Mouse (Mus musculus) forebrain, embryonic 13.5 days (tissue): ENCODE measurements around the gene Ciao2a. TPM values are rescaled to one million over a fixed set of nuclear protein-coding genes. Genes with fewer than 3 reads are reported as not detected.

Experiments
- ATAC-seq: fragments of 200-750 bp; cut with Nextera tagmentation; 2 replicates; pipeline ENCODE4 v1.8.0; 2017
- H3K27ac ChIP-seq: fragments of 300-500 bp; sonication (generic); 2 replicates; pipeline ENCODE4 v1.5.1; 2015; ENCODE audit warnings: inconsistent platforms, mild to moderate bottlenecking, moderate library complexity
- H3K27me3 ChIP-seq: fragments of 300-500 bp; sonication (generic); 2 replicates; pipeline ENCODE4 v1.6.1; 2015; ENCODE audit warnings: mild to moderate bottlenecking, inconsistent platforms
- H3K36me3 ChIP-seq: fragments of 300-500 bp; sonication (generic); 2 replicates; pipeline ENCODE4 v1.6.1; 2015; ENCODE audit warnings: mild to moderate bottlenecking, inconsistent platforms; ENCODE audit not compliant: poor library complexity, severe bottlenecking
- H3K4me1 ChIP-seq: fragments of 300-500 bp; sonication (generic); 2 replicates; pipeline ENCODE4 v1.6.1; 2015; ENCODE audit warnings: inconsistent platforms
- H3K4me2 ChIP-seq: fragments of 300-500 bp; sonication (generic); 2 replicates; pipeline ENCODE4 v1.6.1; 2015; ENCODE audit warnings: inconsistent platforms, mild to moderate bottlenecking, moderate library complexity
- H3K4me3 ChIP-seq: fragments of 300-500 bp; sonication (generic); 2 replicates; pipeline ENCODE4 v1.5.1; 2015; ENCODE audit warnings: mild to moderate bottlenecking, inconsistent platforms
- H3K9ac ChIP-seq: fragments of 300-500 bp; sonication (generic); 2 replicates; pipeline ENCODE4 v1.6.1; 2015; ENCODE audit warnings: mild to moderate bottlenecking, inconsistent platforms
- H3K9me3 ChIP-seq: fragments of 300-500 bp; sonication (generic); replicated peaks from 2 replicates; pipeline ENCODE4 v1.6.1; 2016; ENCODE audit warnings: inconsistent platforms
- WGBS: fragments of 180-500 bp; shearing (Covaris S2); methylation state at CpG from one replicate; pipeline ENCODE4 v1.1.7; 2015; 5-methylcytosine and 5-hydroxymethylcytosine counted together
- polyA plus RNA-seq: library from polyadenylated mRNA; unstranded; fragments of >200 nt; fragmentation: Nextera tagmentation; extraction: Ambion mirVana; gene quantifications from 2 replicates; pipeline ENCODE4 v1.2.1, GENCODE M21; 2015

Gene Ciao2a
- polyA plus RNA-seq, 1 experiment from 2014 or later = 139 TPM

DNA sequence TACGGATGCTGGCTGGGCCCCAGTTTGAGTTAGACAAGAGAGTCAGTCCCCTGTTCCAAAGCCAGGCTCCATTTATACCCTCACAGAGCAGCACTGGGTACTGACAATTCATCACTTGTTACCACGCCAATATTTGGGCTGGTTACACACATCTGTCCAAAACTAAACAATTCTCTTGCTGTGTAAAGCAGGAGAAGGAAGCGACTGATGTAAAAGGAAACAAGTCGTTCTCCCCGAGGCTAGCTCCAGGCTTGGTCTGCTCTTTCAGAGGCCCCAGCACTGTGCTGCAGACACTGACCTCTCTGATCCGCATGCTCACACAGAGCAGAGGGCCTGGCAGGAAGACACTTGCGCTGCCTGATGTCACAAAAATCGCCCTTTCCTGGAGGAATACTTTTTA is 24.8 kb upstream of the Ciao2a start:
- H3K9ac ChIP-seq = no peak overlapping the region
- ATAC-seq = no peak
- peaks cover 80% of the 10 kb centered on the region for H3K36me3 ChIP-seq
- no peak overlapping the region for H3K4me3 ChIP-seq
- H3K27me3 ChIP-seq = no peaks in the 10 kb centered on the region
- no peak overlapping the region for H3K4me2 ChIP-seq
- WGBS = 86% methylated on average over 8 of the region's 8 CpGs
- no peak overlapping the region for H3K27ac ChIP-seq
- H3K9me3 ChIP-seq = no peaks in the 10 kb centered on the region
- H3K4me1 ChIP-seq = no peaks in the 10 kb centered on the region

DNA sequence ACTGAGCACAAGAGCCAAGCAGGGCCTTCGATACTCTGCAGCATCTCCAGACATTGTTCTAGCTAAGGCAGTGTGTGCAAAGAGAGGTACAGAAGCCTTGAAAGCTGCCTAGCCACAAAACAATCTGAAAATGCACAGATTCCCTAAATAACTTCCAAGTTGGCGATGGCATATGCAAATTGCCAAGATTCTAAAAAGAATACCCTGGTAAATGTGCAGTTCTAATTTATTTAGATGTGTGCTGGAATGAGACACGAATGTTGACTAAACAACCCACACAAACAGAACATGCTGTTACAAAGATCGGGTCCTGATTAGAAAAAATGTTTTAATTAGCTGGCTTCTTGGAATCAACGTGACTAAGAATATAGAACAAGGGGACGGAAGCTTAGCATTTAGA is 23.7 kb upstream of the Ciao2a start:
- Histone ChIP-seq H3K9ac (no peak overlapping the region), H3K4me1 (no peaks in the 10 kb centered on the region), H3K36me3 (peaks cover 81% of the 10 kb centered on the region), H3K4me3 (no peak overlapping the region), H3K9me3 (no peaks in the 10 kb centered on the region), H3K27ac (no peak overlapping the region), H3K4me2 (no peak overlapping the region), H3K27me3 (no peaks in the 10 kb centered on the region)
- no peak for ATAC-seq
- WGBS = 90% methylated on average over 6 of the region's 6 CpGs

DNA sequence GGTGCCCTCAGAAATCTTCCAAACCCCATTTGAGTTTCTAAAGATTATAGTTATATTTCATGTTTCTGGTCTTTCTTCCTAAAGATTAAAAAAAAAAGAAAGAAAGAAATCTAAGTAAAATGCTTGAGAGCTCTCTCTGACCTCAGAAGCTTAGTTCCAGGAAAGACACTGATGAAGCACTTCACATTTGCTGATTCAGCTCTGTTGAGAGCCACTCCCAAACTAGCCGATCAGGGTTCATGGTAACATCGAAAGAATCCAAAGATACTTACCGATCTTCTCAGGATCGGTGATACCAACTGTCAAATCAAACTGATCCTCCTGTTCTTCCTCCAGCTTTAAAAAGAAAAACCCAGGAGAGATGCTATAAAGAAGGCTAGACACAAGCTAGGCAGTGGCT is 21.8 kb upstream of the Ciao2a start:
- Histone ChIP-seq H3K4me2 (no peak overlapping the region), H3K27ac (no peak overlapping the region), H3K9ac (no peak overlapping the region), H3K36me3 (peaks cover 84% of the 10 kb centered on the region), H3K4me1 (no peaks in the 10 kb centered on the region), H3K4me3 (no peak overlapping the region), H3K9me3 (no peaks in the 10 kb centered on the region), H3K27me3 (no peaks in the 10 kb centered on the region)
- 96% methylated on average over 4 of the region's 4 CpGs for WGBS
- no peak for ATAC-seq

DNA sequence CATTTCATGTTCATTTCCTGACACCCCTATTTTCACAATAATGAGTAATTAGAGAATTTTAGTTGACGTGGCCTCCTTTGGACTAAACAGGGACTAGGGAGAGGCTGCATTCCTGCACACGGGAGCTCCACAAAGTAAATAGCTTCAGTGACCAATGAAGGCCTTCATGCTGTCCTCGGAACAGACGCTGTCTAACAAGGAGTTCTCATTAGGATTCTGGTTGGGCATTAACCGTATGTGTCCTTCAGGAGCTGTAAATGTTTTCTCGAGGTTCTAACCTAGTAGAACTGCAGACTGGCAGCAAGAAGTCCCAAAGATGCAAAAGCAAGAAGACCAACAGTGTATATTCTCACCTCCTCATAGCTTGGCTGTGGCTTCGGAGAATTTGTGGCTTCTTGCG is 21.2 kb upstream of the Ciao2a start:
- Histone ChIP-seq H3K27me3 (no peaks in the 10 kb centered on the region), H3K9ac (no peak overlapping the region), H3K36me3 (peaks cover 82% of the 10 kb centered on the region), H3K27ac (no peak overlapping the region), H3K9me3 (no peaks in the 10 kb centered on the region), H3K4me3 (no peak overlapping the region), H3K4me1 (peaks cover 3% of the 10 kb centered on the region; the same call in 1 of the 2 replicates), H3K4me2 (no peak overlapping the region)
- ATAC-seq = no peak
- 88% methylated on average over 8 of the region's 8 CpGs for WGBS

DNA sequence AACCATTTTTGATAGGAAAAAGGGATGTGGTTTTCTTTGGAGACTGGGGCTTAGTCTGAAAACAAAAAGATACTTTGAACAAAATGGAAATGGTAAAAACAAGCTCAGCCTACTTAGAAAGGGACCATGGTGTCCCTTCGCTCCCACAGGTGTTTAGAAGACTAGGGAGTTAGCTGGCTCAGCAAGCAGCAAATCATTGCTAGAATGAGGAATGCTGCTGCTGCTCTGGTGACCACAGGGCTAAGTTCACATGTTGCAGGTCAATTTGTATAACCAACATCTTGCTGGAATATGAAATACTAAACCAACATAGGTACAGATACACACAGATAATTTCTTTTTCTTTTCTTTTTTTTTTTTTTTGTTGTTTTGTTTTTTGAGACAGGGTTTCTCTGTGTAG is 16.8 kb upstream of the Ciao2a start:
- Histone ChIP-seq H3K4me3 (no peak overlapping the region), H3K9me3 (no peaks in the 10 kb centered on the region), H3K36me3 (peaks cover 56% of the 10 kb centered on the region), H3K4me2 (no peak overlapping the region), H3K27me3 (no peaks in the 10 kb centered on the region), H3K27ac (no peak overlapping the region), H3K4me1 (peaks cover 13% of the 10 kb centered on the region), H3K9ac (no peak overlapping the region)
- WGBS = 94% methylated on average over 1 of the region's 1 CpGs
- no peak for ATAC-seq

DNA sequence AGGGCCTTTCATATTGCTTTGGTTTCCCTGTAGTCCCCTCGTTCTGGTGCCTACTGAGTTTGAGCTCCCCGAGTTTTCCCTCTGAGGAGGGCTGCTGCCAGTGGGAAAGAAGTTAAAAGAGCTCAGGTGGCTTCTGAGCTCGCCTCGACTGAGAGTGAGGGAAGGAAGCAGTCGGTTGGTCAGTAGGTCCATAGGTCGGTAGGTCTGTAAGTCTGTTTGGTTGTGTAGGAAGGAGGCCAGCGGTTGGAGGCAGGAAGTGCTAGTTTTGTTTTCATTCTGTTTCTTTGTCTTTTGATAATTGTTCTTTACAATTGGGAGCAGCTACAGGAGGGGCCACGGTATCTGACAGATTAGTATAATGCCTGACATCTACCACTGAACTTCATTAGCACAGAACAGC is 16.3 kb upstream of the Ciao2a start:
- H3K36me3 ChIP-seq = peaks cover 53% of the 10 kb centered on the region
- H3K27ac ChIP-seq = peak overlapping the region; percentile 65
- no peak for ATAC-seq

DNA sequence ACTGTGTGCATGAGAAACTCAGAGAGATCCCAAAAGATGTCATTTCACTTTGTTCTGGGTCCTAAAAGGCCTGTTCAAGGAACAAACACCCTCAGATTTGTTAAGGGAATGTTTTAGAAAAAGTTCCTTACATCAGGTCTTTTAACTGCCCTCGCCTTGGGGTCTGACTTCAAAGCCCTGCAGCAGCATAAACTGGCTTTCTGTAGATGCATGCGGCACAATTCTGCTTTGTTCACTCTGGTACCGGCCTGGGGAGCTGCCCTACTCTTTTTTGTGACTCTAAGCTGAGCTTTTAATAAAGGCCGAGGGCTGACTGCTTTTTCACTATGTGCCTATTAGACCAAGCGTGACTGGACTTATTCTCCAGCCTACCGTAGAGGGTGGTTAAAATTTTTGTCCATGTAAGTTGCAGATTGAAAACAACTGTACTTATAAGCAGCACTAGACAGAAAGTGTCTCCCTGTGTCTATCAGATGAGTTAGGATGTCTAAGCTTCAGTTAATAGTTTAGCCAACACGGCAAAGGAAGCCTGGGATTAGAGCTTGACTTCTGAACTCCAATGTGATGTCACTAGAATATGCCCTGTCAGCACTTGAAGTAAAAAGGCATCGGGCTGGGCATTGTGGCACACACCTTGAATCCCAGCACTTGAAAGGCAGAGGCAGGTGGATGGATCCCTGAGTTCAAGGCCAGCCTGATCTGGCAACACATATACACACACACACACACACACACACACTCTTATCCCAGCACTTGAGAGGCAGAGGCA is 15.6 kb upstream of the Ciao2a start:
- WGBS = 11% methylated on average over 8 of the region's 8 CpGs
- ATAC-seq = no peak

More for the DNA sequence above, 16.3 kb upstream of the Ciao2a start:
- peaks cover 13% of the 10 kb centered on the region for H3K4me1 ChIP-seq
- H3K9ac ChIP-seq = 0 out of 2 replicates have a peak overlapping the region, but pooled peaks have one; percentile 30
- H3K27me3 ChIP-seq = no peaks in the 10 kb centered on the region
- H3K9me3 ChIP-seq = no peaks in the 10 kb centered on the region
- 0 out of 2 replicates have a peak overlapping the region, but pooled peaks have one; percentile 10 for H3K4me2 ChIP-seq
- WGBS = 19% methylated on average over 8 of the region's 8 CpGs
- no peak overlapping the region for H3K4me3 ChIP-seq

DNA sequence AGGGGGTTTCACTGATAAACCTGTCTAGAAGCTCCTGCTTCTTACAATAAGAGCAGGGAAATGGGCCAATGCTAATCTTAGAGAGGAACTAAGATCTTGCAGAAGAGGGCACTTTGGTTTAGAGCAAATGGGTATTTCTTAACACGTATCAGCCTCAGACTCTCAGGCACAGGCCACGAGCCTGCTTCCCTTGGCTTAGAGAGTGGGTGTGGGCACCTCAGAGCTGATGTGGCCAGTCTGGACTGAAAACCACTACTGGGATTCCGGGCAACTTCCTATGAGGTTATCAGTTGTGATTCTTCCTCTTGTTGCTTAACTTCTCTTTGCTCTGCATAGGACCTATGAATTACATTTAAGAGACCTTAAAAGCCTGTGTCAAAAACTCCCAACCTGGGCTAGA is 12.1 kb upstream of the Ciao2a start:
- Histone ChIP-seq H3K9ac (no peak overlapping the region), H3K4me3 (no peak overlapping the region), H3K9me3 (no peaks in the 10 kb centered on the region), H3K4me2 (no peak overlapping the region), H3K4me1 (peaks cover 18% of the 10 kb centered on the region), H3K36me3 (peaks cover 21% of the 10 kb centered on the region), H3K27me3 (no peaks in the 10 kb centered on the region), H3K27ac (no peak overlapping the region)
- ATAC-seq = no peak
- WGBS = 97% methylated on average over 3 of the region's 3 CpGs

More for the DNA sequence above, 15.6 kb upstream of the Ciao2a start:
- H3K9me3 ChIP-seq = no peaks in the 10 kb centered on the region
- peak overlapping the region; percentile 30; the same call in 1 of the 2 replicates for H3K9ac ChIP-seq
- H3K4me1 ChIP-seq = peaks cover 13% of the 10 kb centered on the region
- 0 out of 2 replicates have a peak overlapping the region, but pooled peaks have one; percentile 10 for H3K4me2 ChIP-seq
- peaks cover 50% of the 10 kb centered on the region for H3K36me3 ChIP-seq
- no peak overlapping the region for H3K4me3 ChIP-seq
- H3K27ac ChIP-seq = peak overlapping the region; percentile 65
- no peaks in the 10 kb centered on the region for H3K27me3 ChIP-seq

DNA sequence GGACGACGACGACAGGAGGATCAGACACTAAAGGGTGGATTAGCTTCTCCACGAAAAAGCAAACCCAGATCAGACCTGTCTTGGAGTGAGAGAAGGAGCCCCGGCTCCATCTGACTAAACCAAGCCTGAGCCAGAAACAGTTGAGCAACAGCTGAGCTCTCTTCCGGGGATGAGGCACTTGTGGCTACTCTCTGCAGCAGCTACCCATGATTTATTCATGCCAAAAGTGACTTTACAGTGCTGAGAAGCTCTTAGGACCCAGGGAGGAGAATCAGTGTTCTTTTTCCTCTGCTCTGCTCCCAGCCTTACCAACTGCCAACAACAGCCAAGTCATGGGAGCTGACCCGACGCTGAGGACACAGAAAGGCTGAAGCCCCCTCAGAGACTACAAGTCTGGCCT is 9.5 kb upstream of the Ciao2a start:
- Histone ChIP-seq H3K9me3 (no peaks in the 10 kb centered on the region), H3K9ac (no peak overlapping the region), H3K27ac (no peak overlapping the region), H3K4me2 (no peak overlapping the region), H3K4me3 (no peak overlapping the region), H3K36me3 (peaks cover 21% of the 10 kb centered on the region), H3K27me3 (no peaks in the 10 kb centered on the region), H3K4me1 (peaks cover 23% of the 10 kb centered on the region; the same call in 1 of the 2 replicates)
- no peak for ATAC-seq
- WGBS = 65% methylated on average over 8 of the region's 8 CpGs

DNA sequence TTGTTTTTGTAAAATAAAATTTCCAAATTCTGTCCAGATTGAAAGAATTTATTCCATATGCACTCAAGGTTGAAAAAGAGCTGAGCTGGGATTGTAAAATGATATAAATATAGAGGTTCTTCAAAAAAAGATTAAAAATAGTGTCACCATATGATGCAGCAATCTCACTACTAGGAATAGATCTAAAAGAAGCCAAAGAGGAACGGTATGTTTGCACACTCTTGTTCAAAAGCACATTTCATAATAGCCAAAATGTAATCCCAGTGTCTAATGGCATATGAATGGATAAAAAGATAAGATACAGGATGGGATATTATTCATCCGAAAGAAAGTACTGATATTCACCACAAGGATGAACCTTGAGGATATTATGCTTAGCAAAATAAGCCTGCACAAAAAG is 6.9 kb upstream of the Ciao2a start:
- Histone ChIP-seq H3K4me1 (peaks cover 36% of the 10 kb centered on the region), H3K36me3 (peaks cover 7% of the 10 kb centered on the region; the same call in 1 of the 2 replicates), H3K27ac (no peak overlapping the region), H3K4me3 (no peak overlapping the region), H3K9me3 (no peaks in the 10 kb centered on the region), H3K4me2 (no peak overlapping the region), H3K9ac (no peak overlapping the region), H3K27me3 (no peaks in the 10 kb centered on the region)
- no peak for ATAC-seq
- 99% methylated on average over 2 of the region's 2 CpGs for WGBS

DNA sequence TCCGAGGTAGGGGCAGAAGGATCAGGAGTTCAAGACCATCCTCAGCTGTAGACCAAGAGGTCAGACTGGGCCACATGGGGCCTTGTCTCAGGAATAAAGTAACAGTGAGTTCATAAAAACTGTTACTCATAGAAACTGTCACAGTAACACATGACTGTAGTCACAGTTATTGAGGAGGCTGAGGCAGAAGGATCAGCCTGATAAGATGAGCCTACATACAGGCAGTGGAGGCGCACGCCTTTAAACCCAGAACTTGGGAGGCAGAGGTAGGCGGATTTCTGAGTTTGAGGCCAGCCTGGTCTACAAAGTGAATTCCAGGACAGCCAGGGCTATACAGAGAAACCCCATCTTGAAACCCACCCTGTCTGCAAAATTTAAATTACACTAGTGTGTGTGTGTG is 6.3 kb upstream of the Ciao2a start:
- WGBS = 94% methylated on average over 4 of the region's 4 CpGs

DNA sequence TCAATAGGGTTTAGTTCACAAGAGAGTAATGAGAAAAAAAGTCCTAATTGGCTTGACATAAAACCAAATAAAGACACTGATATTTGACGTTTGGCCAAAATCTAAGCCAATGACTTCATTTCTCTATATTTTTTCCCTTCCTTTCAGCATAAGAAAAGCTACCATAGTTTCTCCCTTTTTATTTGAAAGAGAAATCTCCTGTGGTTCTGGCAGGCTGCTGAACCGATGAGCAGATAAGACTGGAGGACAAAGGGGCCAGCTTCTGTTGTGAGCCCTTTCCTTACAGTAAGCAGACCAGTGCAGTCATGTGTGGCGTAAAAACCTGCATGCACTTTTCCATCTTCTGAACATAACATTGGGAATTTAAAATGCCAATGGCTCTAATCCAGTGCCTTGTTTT is 5.5 kb upstream of the Ciao2a start:
- Histone ChIP-seq H3K4me3 (no peak overlapping the region), H3K36me3 (no peaks in the 10 kb centered on the region), H3K9me3 (no peaks in the 10 kb centered on the region), H3K27me3 (no peaks in the 10 kb centered on the region), H3K9ac (no peak overlapping the region), H3K27ac (peak overlapping the region; percentile 59), H3K4me1 (peaks cover 45% of the 10 kb centered on the region), H3K4me2 (no peak overlapping the region)
- no peak for ATAC-seq
- 63% methylated on average over 3 of the region's 3 CpGs for WGBS

More for the DNA sequence above, 6.3 kb upstream of the Ciao2a start:
- no peak overlapping the region for H3K27ac ChIP-seq
- H3K4me2 ChIP-seq = no peak overlapping the region
- no peak for ATAC-seq
- H3K27me3 ChIP-seq = no peaks in the 10 kb centered on the region
- H3K4me3 ChIP-seq = no peak overlapping the region
- H3K4me1 ChIP-seq = peaks cover 37% of the 10 kb centered on the region
- H3K9ac ChIP-seq = no peak overlapping the region
- H3K36me3 ChIP-seq = peaks cover 4% of the 10 kb centered on the region; the same call in 1 of the 2 replicates
- H3K9me3 ChIP-seq = no peaks in the 10 kb centered on the region

DNA sequence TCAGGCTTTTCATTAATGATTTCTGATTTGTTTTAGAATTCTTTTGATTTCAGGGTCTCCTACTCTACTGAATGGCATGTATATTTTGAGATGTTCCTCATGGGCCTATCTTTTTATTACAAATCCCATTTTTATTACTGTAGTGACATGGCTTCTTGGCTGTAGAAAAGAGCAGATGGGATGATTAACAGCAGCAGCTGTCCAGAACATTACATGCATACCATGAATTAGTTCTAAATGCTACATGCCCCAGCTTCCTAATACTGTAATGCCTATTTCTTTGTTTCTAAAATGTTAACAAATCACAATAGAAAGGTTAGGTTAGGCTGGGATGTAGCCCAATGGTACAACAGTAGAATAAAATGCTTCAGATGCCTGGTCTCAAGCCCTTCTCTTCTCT is 5.0 kb upstream of the Ciao2a start:
- no peak for ATAC-seq
- no peaks in the 10 kb centered on the region for H3K36me3 ChIP-seq

More for the DNA sequence above, 5.0 kb upstream of the Ciao2a start:
- no peaks in the 10 kb centered on the region for H3K27me3 ChIP-seq
- H3K9me3 ChIP-seq = no peaks in the 10 kb centered on the region
- H3K4me2 ChIP-seq = no peak overlapping the region
- H3K27ac ChIP-seq = peak overlapping the region; percentile 63
- H3K4me1 ChIP-seq = peaks cover 48% of the 10 kb centered on the region
- H3K9ac ChIP-seq = no peak overlapping the region
- no peak overlapping the region for H3K4me3 ChIP-seq
